Mouse (Mus musculus): ENCODE measurements around the gene Nmd3.

Gene Nmd3

GRCm38 (mm10) chr3:69721814-69722186 lies at the start of gene Nmd3:
Gene Nmd3, plus strand, starts transcription at chr3:69721985.
- in situ Hi-C loops (cut with MboI): loop anchor here (25.0 kb wide), 1 partner anchor 459 kb away; no protein-coding TSS in a partner anchor

- in situ Hi-C loops (cut with MboI): no loop called here
Measured at GRCm38 (mm10) chr3:69673351-69673750, 48.4 kb upstream of the Nmd3 start.

GRCm38 (mm10) chr3:69674206-69674605 lies 47.6 kb upstream of the Nmd3 start:
- in situ Hi-C loops (cut with MboI): no loop called here

- in situ Hi-C loops (cut with MboI): no loop called here
Measured at GRCm38 (mm10) chr3:69689791-69690190, 32.0 kb upstream of the Nmd3 start.

- in situ Hi-C loops (cut with MboI): no loop called here
Measured at GRCm38 (mm10) chr3:69690939-69691338, 30.8 kb upstream of the Nmd3 start.

GRCm38 (mm10) chr3:69699851-69700500 lies 21.8 kb upstream of the Nmd3 start:
- in situ Hi-C loops (cut with MboI): loop anchor here (25.0 kb wide), 1 partner anchor 438 kb away; no protein-coding TSS in a partner anchor

GRCm38 (mm10) chr3:69701905-69702304 lies 19.9 kb upstream of the Nmd3 start:
- in situ Hi-C loops (cut with MboI): loop anchor here (25.0 kb wide), 1 partner anchor 440 kb away; no protein-coding TSS in a partner anchor

- in situ Hi-C loops (cut with MboI): loop anchor here (25.0 kb wide), 1 partner anchor 440 kb away; no protein-coding TSS in a partner anchor
Measured at GRCm38 (mm10) chr3:69702421-69702820, 19.4 kb upstream of the Nmd3 start.

GRCm38 (mm10) chr3:69709043-69709929 lies 12.5 kb upstream of the Nmd3 start:
- in situ Hi-C loops (cut with MboI): loop anchor here (25.0 kb wide), 1 partner anchor 447 kb away; no protein-coding TSS in a partner anchor

GRCm38 (mm10) chr3:69711907-69712600 lies 9.7 kb upstream of the Nmd3 start:
- in situ Hi-C loops (cut with MboI): loop anchor here (25.0 kb wide), 1 partner anchor 450 kb away; no protein-coding TSS in a partner anchor

- in situ Hi-C loops (cut with MboI): loop anchor here (25.0 kb wide), 1 partner anchor 455 kb away; no protein-coding TSS in a partner anchor
Measured at GRCm38 (mm10) chr3:69717476-69717875, 4.3 kb upstream of the Nmd3 start.

- in situ Hi-C loops (cut with MboI): loop anchor here (25.0 kb wide), 1 partner anchor 460 kb away; no protein-coding TSS in a partner anchor
Measured at GRCm38 (mm10) chr3:69722187-69722867, 542 bp downstream of the Nmd3 start.

- in situ Hi-C loops (cut with MboI): loop anchor here (25.0 kb wide), 1 partner anchor 461 kb away; no protein-coding TSS in a partner anchor
Measured at GRCm38 (mm10) chr3:69723161-69723560, 1.4 kb downstream of the Nmd3 start.

- in situ Hi-C loops (cut with MboI): no loop called here
Measured at GRCm38 (mm10) chr3:69730930-69731329, 9.1 kb downstream of the Nmd3 start.

GRCm38 (mm10) chr3:69733939-69734338 lies 12.2 kb downstream of the Nmd3 start:
- in situ Hi-C loops (cut with MboI): no loop called here

- in situ Hi-C loops (cut with MboI): no loop called here
Measured at GRCm38 (mm10) chr3:69755192-69755591, 33.4 kb downstream of the Nmd3 start.

GRCm38 (mm10) chr3:69755968-69756367 lies 34.2 kb downstream of the Nmd3 start:
- in situ Hi-C loops (cut with MboI): no loop called here

GRCm38 (mm10) chr3:69756499-69756898 lies 34.7 kb downstream of the Nmd3 start:
- in situ Hi-C loops (cut with MboI): no loop called here

GRCm38 (mm10) chr3:69757456-69757855 lies 35.7 kb downstream of the Nmd3 start:
- in situ Hi-C loops (cut with MboI): no loop called here

GRCm38 (mm10) chr3:69760081-69760480 lies 38.3 kb downstream of the Nmd3 start:
- in situ Hi-C loops (cut with MboI): no loop called here

- in situ Hi-C loops (cut with MboI): no loop called here
Measured at GRCm38 (mm10) chr3:69761195-69761594, 39.4 kb downstream of the Nmd3 start.

All from mature B cell (primary cell).